8 mouse cellular contexts compared by ENCODE assay signal in genomic region chr13:8995990-8996786, GRCm38 (mm10). TPM values are rescaled to one million over a fixed set of nuclear protein-coding genes. Genes with fewer than 3 reads are reported as not detected.
DNase-seq lines count a peak whose midpoint lies in the region; ATAC-seq and TF ChIP-seq lines count a peak whose summit lies in the region.

Gene Gtpbp4, minus strand, starts transcription at chr13:8996083.

- peak within 1 kb of the TSS; percentile 73 to 83 for H3K4me3 ChIP-seq in MEL (ENCODE audit: control insufficient read depth in 1 of 2, insufficient read depth in 1 of 2, low read depth in 2 of 2, low read length in 2 of 2)
- peak within 1 kb of the TSS; percentile 95 for H3K4me3 ChIP-seq in cerebellum, adult 2 months (replicated peaks; ENCODE audit: insufficient read depth, low read depth, low read length)
- H3K4me3 ChIP-seq in forebrain, postnatal 0 days (ENCODE audit: low read depth, low read length), result peak within 1 kb of the TSS; percentile 83
- H3K4me3 ChIP-seq in lung, embryonic 15.5 days, result peak within 1 kb of the TSS; percentile 97

- TF ChIP-seq POLR2A in MEL (IDR thresholded peaks at IDR 0.05; ENCODE audit: control insufficient read depth in 1 of 2, insufficient read depth in 1 of 2, low read depth in 1 of 2, low read length in 2 of 2, poor library complexity in 1 of 2), result peak; percentile 54 to 92
- peak; percentile 79; the same call in 1 of the 2 replicates for TF ChIP-seq POLR2A in cerebellum, adult 2 months (IDR thresholded peaks at IDR 0.05; ENCODE audit: borderline replicate concordance, insufficient read depth, low read length)

- H3K9me3 ChIP-seq in MEL (replicated peaks; ENCODE audit: insufficient read depth, low read length), result no peaks in the 10 kb centered on the region
- H3K9me3 ChIP-seq in forebrain, postnatal 0 days (ENCODE audit: low read length), result no peaks in the 10 kb centered on the region
- H3K9me3 ChIP-seq in lung, embryonic 15.5 days, result no peaks in the 10 kb centered on the region

- peak in 1 of 2 experiments; percentile 35; a peak in 2 of 4 replicates for TF ChIP-seq EP300 in MEL (IDR thresholded peaks at IDR 0.05; ENCODE audit: low read depth in 1 of 2, low read length in 2 of 2)

- WGBS in cerebellum, adult 2 months, result under 1% methylated on average over 51 of the region's 51 CpGs
- WGBS in forebrain, postnatal 0 days, result 2% methylated on average over 51 of the region's 51 CpGs
- under 1% methylated on average over 51 of the region's 51 CpGs for WGBS in lung, embryonic 15.5 days

- H3K9ac ChIP-seq in MEL (ENCODE audit: control insufficient read depth, low read depth, low read length, poor library complexity, severe bottlenecking), result peak within 1 kb of the TSS; percentile 87
- H3K9ac ChIP-seq in forebrain, postnatal 0 days, result peak within 1 kb of the TSS; percentile 85
- H3K9ac ChIP-seq in lung, embryonic 15.5 days, result peak within 1 kb of the TSS; percentile 92

- no peak; the same call in 1 of the 2 replicates for TF ChIP-seq RAD21 in MEL (IDR thresholded peaks at IDR 0.05; ENCODE audit: low read depth, low read length)

- peaks cover 39% of the 10 kb centered on the region for H3K79me2 ChIP-seq in MEL (ENCODE audit: control insufficient read depth, insufficient read depth, low read length, poor library complexity)

- peak within 1 kb of the TSS; percentile 63 for H3K27ac ChIP-seq in MEL (ENCODE audit: control insufficient read depth, low read depth, low read length)
- peak within 1 kb of the TSS; percentile 94 for H3K27ac ChIP-seq in cerebellum, adult 2 months (ENCODE audit: insufficient read depth, low read length)
- H3K27ac ChIP-seq in forebrain, postnatal 0 days (ENCODE audit: low read depth, low read length), result peak within 1 kb of the TSS; percentile 83
- peak within 1 kb of the TSS; percentile 75 for H3K27ac ChIP-seq in lung, embryonic 15.5 days

- H3K4me2 ChIP-seq in forebrain, postnatal 0 days (ENCODE audit: low read depth), result peak within 1 kb of the TSS; percentile 73
- H3K4me2 ChIP-seq in lung, embryonic 15.5 days, result peak within 1 kb of the TSS; percentile 75

- peak; percentile 98 for DNase-seq in MEL (ENCODE audit: low read depth, low spot score)
- peak; percentile 97 to 98 for DNase-seq in cerebellum, adult 2 months
- DNase-seq in forebrain, postnatal 0 days, result peak; percentile 99
- DNase-seq in heart, postnatal 4 days, result peak; percentile 97
- DNase-seq in layer of hippocampus, adult 8-10 months (ENCODE audit: low spot score in 2 of 2), result peak; percentile 96 to 98
- peak; percentile 93 for DNase-seq in ovary, adult 18-20 months (ENCODE audit: low spot score)
- DNase-seq in thymus, postnatal 0 days (ENCODE audit: low spot score), result peak; percentile 97

- no peaks in the 10 kb centered on the region for H3K27me3 ChIP-seq in MEL (ENCODE audit: control insufficient read depth in 1 of 2, insufficient read depth in 2 of 2, low read length in 2 of 2)
- H3K27me3 ChIP-seq in cerebellum, adult 2 months (ENCODE audit: control insufficient read depth, insufficient read depth, low read length), result no peaks in the 10 kb centered on the region
- H3K27me3 ChIP-seq in forebrain, postnatal 0 days (ENCODE audit: insufficient read depth, low read length), result no peaks in the 10 kb centered on the region
- H3K27me3 ChIP-seq in lung, embryonic 15.5 days, result no peaks in the 10 kb centered on the region

- H3K36me3 ChIP-seq in MEL (ENCODE audit: control insufficient read depth in 1 of 2, insufficient read depth in 2 of 2, low read length in 2 of 2), result peaks cover 17 to 35% of the 10 kb centered on the region in 2 experiments; a peak in 3 of 4 replicates
- H3K36me3 ChIP-seq in forebrain, postnatal 0 days (ENCODE audit: insufficient read depth), result peaks cover 2% of the 10 kb centered on the region; the same call in 1 of the 2 replicates
- H3K36me3 ChIP-seq in lung, embryonic 15.5 days, result 0 out of 2 replicates have a peak, but pooled peaks cover 2% of the 10 kb centered on the region

- TF ChIP-seq CTCF in MEL (IDR thresholded peaks at IDR 0.05 in 2 of 3, conservative IDR thresholded peaks at IDR 0.05 in 1 of 3; ENCODE audit: control insufficient read depth in 1 of 3, insufficient read depth in 1 of 3, low read depth in 2 of 3, low read length in 3 of 3, poor library complexity in 1 of 3, severe bottlenecking in 1 of 3), result peak; percentile 30 to 88 (median 84); a peak in 5 of 6 replicates
- peak; percentile 57; the same call in 1 of the 2 replicates for TF ChIP-seq CTCF in cerebellum, adult 2 months (IDR thresholded peaks at IDR 0.05; ENCODE audit: borderline replicate concordance, insufficient read depth, low read depth, low read length)
- TF ChIP-seq CTCF in forebrain, postnatal 0 days (IDR thresholded peaks at IDR 0.05; ENCODE audit: low read depth), result peak; percentile 87

- H3K4me1 ChIP-seq in MEL (ENCODE audit: control insufficient read depth in 1 of 2, insufficient read depth in 2 of 2, low read length in 2 of 2), result peaks cover 13% of the 10 kb centered on the region in 2 experiments
- no peaks in the 10 kb centered on the region; the same call in 1 of the 2 replicates for H3K4me1 ChIP-seq in cerebellum, adult 2 months (ENCODE audit: control insufficient read depth, insufficient read depth, low read length)
- H3K4me1 ChIP-seq in forebrain, postnatal 0 days (ENCODE audit: insufficient read depth), result peaks cover 13% of the 10 kb centered on the region; the same call in 1 of the 2 replicates
- H3K4me1 ChIP-seq in lung, embryonic 15.5 days, result peaks cover 15% of the 10 kb centered on the region

- ATAC-seq in forebrain, postnatal 0 days, result peak; percentile 99
- ATAC-seq in lung, embryonic 15.5 days (ENCODE audit: borderline replicate concordance, extremely low read depth, low FRiP score, low TSS enrichment), result peak; percentile 99

TF ChIP-seq in MEL, 35 proteins besides CTCF, POLR2A, EP300 and RAD21 (continues in another document):
- TF ChIP-seq GATA1 (IDR thresholded peaks at IDR 0.05; ENCODE audit: low read depth, low read length), result no peak
- TF ChIP-seq TAL1 (IDR thresholded peaks at IDR 0.05; ENCODE audit: low read length), result no peak
- no peak; the same call in 1 of the 2 replicates for TF ChIP-seq KAT2A (conservative IDR thresholded peaks at IDR 0.05; ENCODE audit: low read depth, low read length)
- peak; percentile 93 for TF ChIP-seq HCFC1 (IDR thresholded peaks at IDR 0.05; ENCODE audit: low read depth, low read length)
- no peak; the same call in 1 of the 2 replicates for TF ChIP-seq GABPA (IDR thresholded peaks at IDR 0.05; ENCODE audit: low read depth, low read length)
- TF ChIP-seq CHD2 (IDR thresholded peaks at IDR 0.05; ENCODE audit: low read length), result no peak
- no peak for TF ChIP-seq BHLHE40 (IDR thresholded peaks at IDR 0.05; ENCODE audit: borderline replicate concordance, low read depth, low read length)
- TF ChIP-seq CHD1 (IDR thresholded peaks at IDR 0.05; ENCODE audit: low read depth, low read length), result no peak
- no peak; the same call in 1 of the 2 replicates for TF ChIP-seq RCOR1 (IDR thresholded peaks at IDR 0.05; ENCODE audit: low read depth, low read length)
- TF ChIP-seq ZC3H11A (IDR thresholded peaks at IDR 0.05; ENCODE audit: low read depth, low read length), result no peak
- TF ChIP-seq NELFE (IDR thresholded peaks at IDR 0.05; ENCODE audit: low read depth, low read length), result peak; percentile 66
- peak; percentile 99 for TF ChIP-seq MYC (IDR thresholded peaks at IDR 0.05; ENCODE audit: low read depth, low read length)
- TF ChIP-seq MYB (IDR thresholded peaks at IDR 0.05; ENCODE audit: low read depth, low read length), result no peak
- TF ChIP-seq JUND (IDR thresholded peaks at IDR 0.05; ENCODE audit: low read depth, low read length), result no peak
- peak; percentile 93 for TF ChIP-seq MAX (IDR thresholded peaks at IDR 0.05; ENCODE audit: low read length)
- no peak for TF ChIP-seq NRF1 (IDR thresholded peaks at IDR 0.05; ENCODE audit: insufficient read depth, low read depth, low read length, poor library complexity, severe bottlenecking)
- TF ChIP-seq TCF12 (IDR thresholded peaks at IDR 0.05; ENCODE audit: low read depth, low read length), result peak; percentile 55; the same call in 1 of the 2 replicates
- TF ChIP-seq UBTF (IDR thresholded peaks at IDR 0.05; ENCODE audit: borderline replicate concordance, insufficient read depth, low read depth, low read length), result no peak
- peak; percentile 75; the same call in 1 of the 2 replicates for TF ChIP-seq POLR2AphosphoS2 (IDR thresholded peaks at IDR 0.05; ENCODE audit: low read length)
- TF ChIP-seq SIN3A (IDR thresholded peaks at IDR 0.05; ENCODE audit: low read length), result peak; percentile 94
- TF ChIP-seq ZMIZ1 (IDR thresholded peaks at IDR 0.05; ENCODE audit: low read depth, low read length), result 0 out of 2 replicates have a peak, but pooled peaks have one; percentile 7
- no peak for TF ChIP-seq USF1 (IDR thresholded peaks at IDR 0.05; ENCODE audit: low read depth, low read length)
- no peak; the same call in 1 of the 2 replicates for TF ChIP-seq MAZ (IDR thresholded peaks at IDR 0.05; ENCODE audit: low read depth, low read length)
- peak; percentile 60; the same call in 1 of the 2 replicates for TF ChIP-seq ETS1 (IDR thresholded peaks at IDR 0.05; ENCODE audit: low read depth, low read length)
- no peak for TF ChIP-seq E2F4 (IDR thresholded peaks at IDR 0.05; ENCODE audit: borderline replicate concordance, low read depth, low read length)
- peak; percentile 79 for TF ChIP-seq TBP (IDR thresholded peaks at IDR 0.05; ENCODE audit: low read depth, low read length)
- TF ChIP-seq POLR2AphosphoS5 (IDR thresholded peaks at IDR 0.05; ENCODE audit: borderline replicate concordance, low read depth, low read length), result no peak
- TF ChIP-seq ZKSCAN1 (IDR thresholded peaks at IDR 0.05; ENCODE audit: low read depth, low read length), result no peak
- TF ChIP-seq USF2 (IDR thresholded peaks at IDR 0.05; ENCODE audit: borderline replicate concordance in 1 of 2, insufficient read depth in 1 of 2, low read depth in 1 of 2, low read length in 2 of 2), result no peak
- peak; percentile 38 for TF ChIP-seq SMC3 (IDR thresholded peaks at IDR 0.05; ENCODE audit: low read depth, low read length)

RNA-seq across cellular contexts. Expression of gene Gtpbp4, which starts in this region (rescaled TPM):
- 154 and 162 TPM in 2 replicates for total RNA-seq in MEL (2012; rRNA removed)
- 100 to 1,000 TPM; 121 to 172 TPM for polyA plus RNA-seq in MEL (2012; ENCODE audit: insufficient read depth in 1 of 2, insufficient read length in 2 of 2, low read depth in 1 of 2, low replicate concordance in 2 of 2, missing spikeins in 1 of 2)
- 24.1 and 24.9 TPM in 2 replicates for polyA plus RNA-seq in cerebellum, adult 2 months (2012; rRNA removed)
- total RNA-seq in forebrain, postnatal 0 days (2014; rRNA removed), result 30.2 and 33.7 TPM in 2 replicates
- 54.6 and 59.4 TPM in 2 replicates for polyA plus RNA-seq in forebrain, postnatal 0 days (2015; fragmentation: Nextera tagmentation; extraction: Ambion mirVana)
- 10 to 100 TPM; 48.1 to 50.5 TPM for total RNA-seq in heart, postnatal 4 days (2021)
- 10 to 100 TPM; 40.5 to 46.4 (median 43.4) TPM for total RNA-seq in layer of hippocampus, adult 8-10 months (2022)
- polyA plus RNA-seq in lung, embryonic 15.5 days (2015; fragmentation: Nextera tagmentation; extraction: Ambion mirVana), result 72.5 and 78.8 TPM in 2 replicates
- 89.1 and 93.2 TPM in 2 replicates for polyA plus RNA-seq in thymus, postnatal 0 days (2015; fragmentation: Nextera tagmentation; extraction: Ambion mirVana)

Comparison
In these comparisons a context has a peak if more than half of its experiments do, and no peak if none do; other contexts are left out.
1. Peak in every context shown above with its lines: DNase-seq, ATAC-seq, H3K4me3 ChIP-seq and H3K27ac ChIP-seq.